Mouse (Mus musculus) cerebellum, adult 18-20 months (tissue): Measurements from ENCODE around the gene Pah.

Experiments
- DNase-seq, 2 experiments: peaks; one replicate each; pipeline ENCODE4 v3.0.0; 2021

The Pah gene

GRCm38 (mm10) chr10:87521646-87522045, at the start of gene Pah:
Pah (plus strand) TSS chr10:87521795.
- no peak for DNase-seq

DNA sequence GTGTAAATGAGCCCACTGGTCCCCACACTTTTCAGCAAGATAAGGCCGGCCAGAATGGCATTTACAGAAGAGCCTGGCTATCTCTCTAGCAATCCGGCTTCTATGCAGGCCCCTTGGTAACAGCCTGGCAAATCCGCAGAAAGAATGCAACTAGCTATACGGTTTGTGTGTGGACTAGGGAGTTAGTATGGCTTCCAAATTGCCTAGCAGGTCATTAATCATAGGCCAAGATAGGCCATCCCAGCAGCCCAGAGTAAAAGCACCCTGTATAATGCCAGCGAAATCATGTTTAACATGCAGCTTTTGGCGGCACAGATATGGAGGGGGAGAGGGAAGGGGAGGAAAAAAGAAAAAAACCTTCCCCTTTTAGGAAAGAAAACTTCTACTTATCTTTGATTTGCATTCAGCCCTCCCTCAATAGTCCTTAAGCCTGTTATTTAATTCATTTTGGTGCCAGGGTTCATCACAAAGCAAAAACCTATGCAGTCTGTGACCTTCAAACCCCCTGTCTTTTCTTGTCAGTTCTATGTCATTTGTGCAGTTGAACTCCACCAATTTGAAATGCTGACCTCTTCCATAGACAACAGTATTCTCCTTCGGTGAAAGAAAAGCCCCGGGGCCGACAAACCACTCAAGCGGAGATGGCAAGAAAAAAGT, 48.0 kb upstream of the Pah start:
- DNase-seq: no peak

- no peak for DNase-seq
These were observed 46.6 kb upstream of the Pah start for GRCm38 (mm10) chr10:87474971-87475370.

DNA sequence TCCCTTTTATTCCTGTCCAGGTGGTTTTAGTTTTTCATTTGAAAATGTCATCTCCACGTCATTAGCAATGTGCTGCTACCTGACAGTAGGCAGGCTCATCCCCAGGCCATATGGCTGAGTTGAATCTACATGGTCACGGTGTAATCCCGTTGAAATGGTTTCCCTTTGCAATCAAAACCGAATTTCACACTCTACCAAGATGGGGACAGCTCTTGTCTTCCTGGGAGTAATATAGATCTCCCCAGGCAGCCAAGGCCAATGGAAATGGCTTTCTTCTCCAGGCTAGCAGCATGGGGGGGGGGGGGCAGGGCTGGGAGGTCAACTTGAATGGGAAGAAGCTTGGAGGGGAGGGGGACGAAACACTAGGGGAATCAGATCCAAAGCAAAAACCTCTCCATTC, 43.7 kb upstream of the Pah start:
- DNase-seq: no peak

GRCm38 (mm10) chr10:87484831-87485720, 36.5 kb upstream of the Pah start:
- DNase-seq: no peak

GRCm38 (mm10) chr10:87485721-87486620, 35.6 kb upstream of the Pah start:
- DNase-seq: peak in 1 of 2 experiments; percentile 9

GRCm38 (mm10) chr10:87488429-87489145, 33.0 kb upstream of the Pah start:
- DNase-seq: no peak

- no peak for DNase-seq
These were observed 32.2 kb upstream of the Pah start for GRCm38 (mm10) chr10:87489246-87490009.

DNA sequence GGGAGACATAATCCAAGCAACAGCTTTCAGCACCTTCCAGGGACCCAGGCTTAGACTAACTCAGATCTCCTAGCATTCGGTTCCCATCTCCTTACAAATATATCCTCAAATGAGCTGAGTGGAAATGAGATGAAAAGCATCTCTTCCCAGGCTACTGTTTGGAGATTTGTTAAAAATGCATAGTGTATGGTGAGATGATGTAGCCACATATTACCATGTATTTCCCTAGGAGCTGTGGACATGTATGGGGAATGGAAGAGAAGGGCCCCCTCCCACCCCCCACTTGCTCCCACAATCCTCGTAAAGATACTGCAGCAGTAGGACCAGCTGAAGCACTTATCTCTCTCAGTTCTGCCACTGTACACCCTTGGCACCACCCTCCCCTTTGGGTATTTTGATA, 31.3 kb upstream of the Pah start:
- DNase-seq: no peak

- DNase-seq: no peak
These were observed 30.0 kb upstream of the Pah start for GRCm38 (mm10) chr10:87491485-87492040.

GRCm38 (mm10) chr10:87492332-87492660, 29.3 kb upstream of the Pah start:
- DNase-seq: no peak

GRCm38 (mm10) chr10:87492661-87493551, 28.7 kb upstream of the Pah start:
- DNase-seq: peak; percentile 16 to 37

- no peak for DNase-seq
These were observed 28.0 kb upstream of the Pah start, which contains the start of gene Ascl1 for GRCm38 (mm10) chr10:87493576-87493975. Ascl1 (minus strand) TSS chr10:87493660.

DNA sequence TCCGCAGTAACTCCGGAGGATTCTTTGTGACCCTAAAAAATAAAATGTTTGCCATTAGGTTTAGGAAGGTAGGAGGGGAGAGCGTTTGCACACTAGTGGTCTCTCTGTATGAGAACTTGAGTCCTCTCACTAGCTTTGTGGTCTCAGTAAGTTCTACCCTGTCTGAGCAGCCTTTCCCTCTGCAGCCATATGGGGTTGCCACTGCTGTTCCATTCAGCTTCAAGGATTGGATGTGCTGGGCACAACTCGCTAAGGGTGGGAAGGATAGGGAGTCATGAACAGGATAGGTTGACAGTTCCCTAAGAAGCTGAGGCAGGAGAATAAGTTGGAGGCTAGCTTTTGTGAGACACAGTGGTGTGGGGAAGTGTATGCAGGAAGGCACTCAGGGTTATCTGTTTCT, 27.4 kb upstream of the Pah start:
- DNase-seq: no peak

GRCm38 (mm10) chr10:87494596-87494995, 27.0 kb upstream of the Pah start:
- DNase-seq: peak in 1 of 2 experiments; percentile 11

DNA sequence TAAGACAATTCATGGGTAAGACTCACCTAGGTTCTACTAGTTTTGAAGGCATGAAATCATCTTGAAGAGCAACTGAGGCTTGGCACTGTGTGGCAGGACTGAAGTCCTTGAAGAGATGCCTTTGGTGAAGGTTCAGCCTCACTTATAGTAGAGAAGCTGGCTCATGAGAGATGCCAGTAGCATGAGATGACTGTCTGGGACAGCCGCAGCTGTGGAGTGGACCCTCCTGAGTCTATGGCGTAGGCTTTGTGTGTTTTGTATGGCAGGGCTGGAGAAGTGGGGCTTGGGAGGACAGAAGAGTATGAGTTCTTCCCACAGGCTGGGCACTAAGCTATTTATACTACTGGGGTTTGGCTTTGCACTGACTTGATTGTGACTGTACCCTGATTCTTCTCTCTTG, 24.5 kb upstream of the Pah start:
- DNase-seq: no peak

DNA sequence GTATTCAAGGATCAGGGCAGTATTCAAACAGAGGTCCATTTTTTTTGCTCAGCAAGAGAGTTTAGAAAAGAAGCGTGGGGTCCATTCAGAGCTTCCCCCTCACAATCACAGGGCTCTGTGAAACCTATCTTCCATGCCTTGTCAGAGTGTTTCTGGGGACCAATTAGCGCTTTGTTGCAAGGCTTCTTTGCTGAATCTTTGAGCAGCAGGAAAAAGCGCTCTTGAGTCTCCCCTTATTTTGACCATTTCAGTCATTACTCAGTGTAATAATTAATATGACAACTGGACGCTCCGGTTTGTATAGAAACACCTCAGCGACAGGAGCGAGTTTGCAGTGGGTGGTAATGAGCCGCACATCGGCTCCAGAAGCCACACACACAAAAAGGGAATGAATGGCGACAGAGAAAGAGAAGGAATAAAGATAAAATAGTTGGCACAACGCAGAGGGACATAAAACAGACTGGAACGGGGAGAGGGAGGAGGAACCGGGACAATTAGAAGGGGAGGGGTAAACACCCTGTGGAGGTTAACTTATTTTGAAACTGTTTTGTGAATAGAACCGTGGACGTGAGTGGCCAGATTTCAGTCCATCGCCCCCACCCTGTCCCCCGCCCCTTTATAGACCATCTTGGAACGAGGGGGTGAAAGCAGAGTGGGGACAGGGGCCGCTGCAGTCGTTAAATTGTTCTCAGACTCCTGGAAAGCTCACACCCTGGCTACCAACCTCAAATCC, 20.5 kb upstream of the Pah start:
- DNase-seq: no peak

- DNase-seq: no peak
These were observed 19.9 kb upstream of the Pah start for GRCm38 (mm10) chr10:87501659-87502042.

DNA sequence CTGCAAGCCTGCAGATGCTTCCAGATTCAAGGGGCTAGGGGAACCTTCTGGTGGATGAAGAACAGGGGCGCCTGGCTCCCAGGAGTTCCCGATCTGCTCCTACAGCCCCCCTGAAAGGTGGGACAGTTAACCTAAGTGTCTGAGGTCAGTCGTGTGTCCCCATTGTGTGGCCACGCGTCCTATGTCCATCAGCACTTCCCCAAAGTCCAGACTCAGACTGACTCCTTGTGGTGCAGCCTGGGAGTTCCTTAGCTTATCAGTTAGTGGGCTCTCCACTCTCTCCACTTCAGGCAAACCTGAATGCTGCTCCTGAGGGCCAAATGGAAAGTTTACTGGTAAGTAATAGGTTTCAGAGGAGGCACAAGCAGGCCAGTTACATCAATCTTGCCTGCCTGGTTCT, 19.3 kb upstream of the Pah start:
- DNase-seq: no peak

DNA sequence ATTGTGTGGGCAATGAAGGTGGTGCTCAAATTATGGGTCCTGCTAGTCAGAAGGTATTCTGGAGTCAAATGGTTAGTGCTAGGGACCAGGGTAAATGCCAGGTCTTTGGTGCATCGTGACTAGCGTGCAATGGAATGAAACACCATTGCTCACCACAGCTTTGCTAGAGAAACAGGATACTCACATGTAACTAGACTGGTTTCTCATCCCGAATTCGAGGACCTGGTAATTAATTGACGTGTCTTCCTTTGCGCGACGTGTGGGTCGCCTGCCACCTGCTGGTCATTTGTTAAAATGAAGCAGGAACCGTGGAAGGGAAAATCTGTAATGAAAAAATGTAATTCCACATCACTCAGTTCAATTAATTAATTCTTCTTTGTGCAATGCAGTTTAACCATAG, 17.6 kb upstream of the Pah start:
- DNase-seq: peak; percentile 35 to 45
